Mouse (Mus musculus): ENCODE results near the gene Tgfb1.
A peak's percentile ranks its signal among the peaks of the same experiment; 100 is the strongest.

The Tgfb1 gene

DNA sequence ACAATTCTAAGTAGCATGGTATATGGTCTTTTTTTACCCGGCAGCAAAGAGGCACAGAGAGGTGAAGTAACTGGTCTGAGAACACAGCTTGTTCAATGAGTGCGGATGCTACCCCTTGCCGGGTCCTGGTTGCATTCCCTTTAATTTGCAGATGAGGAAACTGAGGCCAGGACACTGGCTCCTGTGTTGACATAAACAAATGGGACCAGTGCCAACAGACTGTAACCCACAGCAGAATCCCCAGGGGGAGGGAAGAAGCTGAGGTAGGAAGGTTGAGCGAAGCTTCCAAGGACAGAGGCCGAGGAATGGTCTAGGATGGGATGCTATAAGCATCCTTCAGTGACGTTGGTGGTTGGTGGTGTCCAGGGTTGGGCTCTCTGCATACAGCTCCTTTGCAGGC, 11.4 kb upstream of the Tgfb1 start:
- no peak for DNase-seq (ENCODE audit: low spot score)

DNA sequence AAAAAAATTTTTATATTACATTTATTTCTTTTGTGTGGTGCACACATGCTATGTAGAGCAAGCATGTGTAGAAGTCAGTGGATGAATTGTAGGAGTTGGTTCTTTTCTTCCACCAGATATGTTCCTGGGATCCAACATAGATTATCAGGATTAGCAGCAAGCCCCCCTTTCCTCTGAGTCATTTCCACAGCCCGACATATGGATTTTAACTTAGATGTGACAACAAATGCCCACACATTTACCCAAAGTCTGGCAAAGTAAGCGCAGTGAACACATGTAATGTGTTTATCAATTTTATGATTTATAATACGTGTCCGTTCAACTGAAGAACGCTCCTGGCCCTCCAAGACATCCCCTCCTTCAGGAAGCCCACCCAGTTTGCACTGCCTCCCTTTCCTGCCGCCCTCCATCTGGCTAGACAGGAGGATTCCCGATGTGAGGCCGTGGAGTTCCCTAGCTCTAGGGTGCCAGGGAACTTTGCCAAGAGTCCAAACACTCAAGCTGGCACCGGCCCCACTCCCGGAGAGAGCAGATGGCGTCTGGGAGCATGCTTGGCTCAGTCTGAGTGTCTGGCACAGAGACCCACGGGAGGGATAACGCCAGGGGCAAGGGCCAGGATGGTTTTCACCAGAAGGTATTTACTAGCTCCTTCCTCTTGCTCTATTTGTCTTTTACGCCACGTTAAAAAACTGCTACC, 10.6 kb upstream of the Tgfb1 start:
- DNase-seq (ENCODE audit: low spot score), result peak; percentile 87

DNA sequence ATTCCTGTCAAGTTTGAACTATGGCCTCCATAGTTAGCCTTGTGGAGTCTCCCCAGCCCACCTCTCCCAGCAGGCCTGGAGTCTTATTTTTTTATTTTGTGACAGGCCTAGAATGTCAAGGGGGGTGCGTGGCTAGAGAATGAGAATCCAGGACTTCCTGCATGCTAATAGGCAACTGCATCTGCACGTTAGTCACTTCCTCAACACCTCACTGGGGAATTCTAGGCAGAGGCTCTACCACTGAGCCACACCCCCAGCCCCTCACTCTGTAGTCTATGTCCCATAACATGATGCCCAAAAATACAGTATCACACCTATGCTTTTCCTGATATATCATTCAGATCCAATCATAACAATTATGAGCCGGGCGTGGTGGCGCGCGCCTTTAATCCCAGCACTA, 9.8 kb upstream of the Tgfb1 start:
- no peak for DNase-seq (ENCODE audit: low spot score)

DNA sequence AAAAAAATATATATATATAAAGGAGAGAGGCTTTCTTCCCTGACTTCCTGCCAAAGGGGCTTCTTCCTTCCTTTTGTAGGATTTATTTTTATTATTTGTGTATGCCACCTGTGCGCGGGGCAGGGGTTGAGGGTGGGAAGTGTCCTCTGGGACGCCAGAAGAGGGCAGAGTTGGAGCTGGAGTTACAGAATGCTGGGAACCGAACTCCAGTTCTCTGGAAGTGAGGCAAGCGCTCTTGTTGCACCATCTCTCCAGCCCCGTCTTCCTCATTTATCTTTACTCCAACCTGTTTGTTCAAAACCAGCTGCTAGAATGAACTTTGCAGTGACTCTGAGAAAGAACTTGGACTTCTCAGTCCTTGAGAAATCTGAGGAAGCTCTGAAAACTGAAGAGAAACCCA, 6.8 kb upstream of the Tgfb1 start:
- DNase-seq (ENCODE audit: low spot score), result peak; percentile 48

DNA sequence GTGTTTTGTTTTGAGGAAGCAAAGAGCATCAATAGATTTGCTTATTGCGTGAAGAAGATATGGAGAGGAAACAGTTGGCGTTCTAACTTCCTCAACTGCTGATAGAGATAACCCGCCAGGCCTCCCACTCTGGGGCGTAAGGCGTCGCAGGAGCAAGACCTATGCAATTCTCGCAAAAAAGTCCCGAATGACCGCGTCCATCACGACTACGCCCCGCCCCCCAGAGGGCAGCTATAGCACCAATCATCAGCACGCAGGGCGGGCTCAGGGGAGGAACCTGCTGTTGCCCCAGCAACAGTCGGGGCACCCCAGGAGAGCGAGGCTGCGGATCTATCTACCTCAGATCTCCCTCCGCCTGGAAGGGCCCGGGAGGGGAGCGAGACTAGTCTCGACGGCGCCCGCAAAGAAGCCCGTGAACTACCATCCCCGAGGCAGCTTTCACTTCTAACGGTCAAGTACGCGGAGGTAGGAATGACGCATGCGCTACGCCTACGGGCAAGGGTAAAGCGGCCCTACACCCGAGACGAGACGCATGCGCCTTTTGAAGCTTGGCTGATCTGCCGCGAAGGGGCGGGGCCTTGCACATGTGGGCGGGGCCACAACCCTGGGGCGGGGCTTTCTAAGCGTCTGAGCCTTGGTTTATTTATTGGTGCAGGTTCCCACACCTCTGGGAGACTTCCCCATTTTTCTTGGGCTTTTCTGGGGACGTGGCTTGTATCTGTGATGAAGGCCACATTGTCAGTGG, 6.1 kb upstream of the Tgfb1 start, which contains the start of gene B9d2:
B9d2 (plus strand) TSS at position 267 of the 745 bp plus-strand sequence.
- DNase-seq (ENCODE audit: low spot score), result peak; percentile 96

DNA sequence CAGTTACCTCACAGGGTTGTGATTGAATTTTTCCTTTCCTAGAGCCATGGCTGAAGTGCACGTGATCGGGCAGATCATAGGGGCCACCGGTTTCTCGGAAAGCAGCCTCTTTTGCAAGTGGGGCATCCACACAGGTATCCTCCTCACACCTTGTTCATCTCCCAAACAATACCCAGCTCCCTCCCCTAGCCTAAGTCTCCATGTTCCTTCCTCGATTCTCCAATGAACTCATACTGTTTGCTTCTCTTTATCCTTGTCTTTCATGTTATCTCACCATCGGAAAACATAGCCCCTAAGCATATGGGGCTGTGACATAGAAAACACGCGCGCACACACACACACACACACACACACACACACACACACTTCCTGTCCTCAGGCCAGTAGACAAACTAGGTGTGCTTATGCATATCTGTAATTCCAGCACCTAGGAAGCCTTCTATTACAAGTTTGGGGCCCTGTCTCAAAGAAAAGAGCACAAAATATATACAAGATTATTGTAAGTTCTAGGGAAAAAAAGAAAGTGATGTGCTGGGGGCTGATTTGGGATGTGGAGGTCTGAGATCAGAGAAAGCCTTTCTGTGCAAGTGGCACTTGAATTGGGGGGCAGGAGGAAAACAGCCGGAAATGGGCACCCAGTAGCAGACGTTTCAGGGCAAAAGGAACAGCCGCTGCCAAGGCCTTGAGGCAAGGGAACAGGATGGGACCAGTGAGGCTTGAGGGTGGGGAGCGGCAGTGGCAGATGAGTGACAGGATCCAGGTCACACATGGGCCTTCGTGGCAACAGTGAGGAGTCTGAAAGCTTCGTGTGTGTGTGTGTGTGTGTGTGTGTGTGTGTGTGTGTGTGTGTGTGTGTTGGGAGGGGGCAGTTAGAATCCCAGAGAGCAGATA, 5.2 kb upstream of the Tgfb1 start:
- DNase-seq (ENCODE audit: low spot score), result no peak

DNA sequence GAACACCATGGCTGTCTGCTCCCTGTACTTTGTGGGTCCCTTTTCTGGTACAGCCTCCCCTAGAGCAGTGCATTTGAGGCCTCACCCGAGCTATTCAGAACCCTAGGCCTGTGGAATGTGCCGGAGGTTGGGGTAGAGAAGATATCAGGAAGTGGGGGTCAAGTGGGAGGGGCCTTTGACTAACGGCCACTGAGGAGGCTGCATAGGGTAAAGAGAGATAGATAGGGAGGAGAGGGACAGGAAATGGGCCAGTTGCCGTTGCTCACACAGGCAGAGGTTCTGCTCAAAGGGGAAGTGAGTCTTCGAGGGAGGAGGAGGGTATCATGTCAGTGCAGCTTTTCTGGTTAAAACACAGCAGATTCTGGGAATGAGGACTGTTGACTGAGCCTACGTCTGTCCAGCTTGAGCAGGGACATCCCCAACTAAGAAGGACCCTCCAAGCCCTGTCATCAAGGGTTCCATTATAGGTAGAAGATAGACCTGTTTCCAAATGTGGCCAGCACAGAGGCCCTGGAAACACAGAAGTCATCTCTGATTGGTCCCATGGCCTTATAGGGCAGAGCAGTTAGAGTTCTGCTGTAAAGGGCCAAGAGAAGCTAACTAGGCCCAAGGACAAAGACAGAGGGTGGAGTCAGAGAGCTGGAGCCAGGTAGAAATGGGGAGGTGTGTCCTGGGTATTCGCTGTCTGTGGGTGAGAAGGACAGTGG, 3.2 kb upstream of the Tgfb1 start:
- peak; percentile 58 for DNase-seq (ENCODE audit: low spot score)

DNA sequence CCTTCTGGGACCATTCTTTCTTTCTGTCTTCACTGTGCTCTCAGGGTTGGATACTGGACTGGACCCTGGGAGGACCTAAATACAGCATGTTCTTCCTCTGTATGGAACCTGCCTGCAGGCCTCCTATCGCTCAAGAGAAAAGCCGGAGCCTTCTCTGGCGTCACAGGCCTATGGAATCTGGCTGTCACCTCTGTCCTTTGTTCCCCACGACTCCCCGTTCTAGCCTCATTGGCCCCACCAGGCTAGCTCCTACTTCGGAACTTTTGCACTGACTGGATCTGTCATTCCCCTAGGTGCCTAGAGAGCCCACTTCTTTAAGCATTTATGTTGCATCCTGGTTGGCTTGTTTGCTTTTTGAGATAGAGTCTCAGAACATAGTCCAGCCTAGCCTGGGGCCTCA, 2.1 kb upstream of the Tgfb1 start:
- DNase-seq (ENCODE audit: low spot score), result no peak

DNA sequence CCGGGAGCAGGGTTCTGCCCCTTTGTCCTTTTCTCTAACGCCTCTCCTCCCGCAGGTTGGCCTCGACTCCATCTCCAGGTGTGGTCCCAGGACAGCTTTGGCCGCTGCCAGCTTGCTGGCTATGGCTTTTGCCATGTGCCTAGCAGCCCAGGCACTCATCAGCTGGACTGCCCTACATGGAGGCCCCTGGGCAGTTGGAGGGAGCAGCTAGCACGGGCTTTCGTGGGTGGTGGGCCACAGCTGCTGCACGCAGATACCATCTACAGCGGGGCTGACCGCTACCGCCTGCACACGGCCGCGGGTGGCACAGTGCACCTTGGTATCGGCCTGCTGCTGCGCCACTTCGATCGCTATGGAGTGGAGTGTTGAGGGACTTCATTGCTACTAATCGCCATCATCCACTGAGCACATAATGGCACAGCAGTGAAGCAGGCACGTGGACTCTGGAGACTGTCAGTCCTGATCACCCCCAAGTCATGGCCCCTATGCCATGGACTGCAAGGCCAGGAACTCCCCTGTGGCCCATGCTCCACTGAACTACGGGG, 804 bp upstream of the Tgfb1 start:
- no peak for DNase-seq (ENCODE audit: low spot score)

DNA sequence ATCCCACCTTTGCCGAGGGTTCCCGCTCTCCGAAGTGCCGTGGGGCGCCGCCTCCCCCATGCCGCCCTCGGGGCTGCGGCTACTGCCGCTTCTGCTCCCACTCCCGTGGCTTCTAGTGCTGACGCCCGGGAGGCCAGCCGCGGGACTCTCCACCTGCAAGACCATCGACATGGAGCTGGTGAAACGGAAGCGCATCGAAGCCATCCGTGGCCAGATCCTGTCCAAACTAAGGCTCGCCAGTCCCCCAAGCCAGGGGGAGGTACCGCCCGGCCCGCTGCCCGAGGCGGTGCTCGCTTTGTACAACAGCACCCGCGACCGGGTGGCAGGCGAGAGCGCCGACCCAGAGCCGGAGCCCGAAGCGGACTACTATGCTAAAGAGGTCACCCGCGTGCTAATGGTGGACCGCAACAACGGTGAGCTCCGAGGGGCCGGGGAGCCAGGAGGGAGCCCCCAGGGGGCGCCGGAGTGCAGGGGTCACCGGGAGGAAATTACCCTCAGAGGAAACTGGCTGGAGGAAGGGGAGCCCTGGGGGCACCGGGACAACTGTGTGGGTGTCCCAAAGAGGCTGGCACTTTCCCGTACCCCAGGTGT, 1.1 kb downstream of the Tgfb1 start:
- DNase-seq (ENCODE audit: low spot score), result peak; percentile 71

DNA sequence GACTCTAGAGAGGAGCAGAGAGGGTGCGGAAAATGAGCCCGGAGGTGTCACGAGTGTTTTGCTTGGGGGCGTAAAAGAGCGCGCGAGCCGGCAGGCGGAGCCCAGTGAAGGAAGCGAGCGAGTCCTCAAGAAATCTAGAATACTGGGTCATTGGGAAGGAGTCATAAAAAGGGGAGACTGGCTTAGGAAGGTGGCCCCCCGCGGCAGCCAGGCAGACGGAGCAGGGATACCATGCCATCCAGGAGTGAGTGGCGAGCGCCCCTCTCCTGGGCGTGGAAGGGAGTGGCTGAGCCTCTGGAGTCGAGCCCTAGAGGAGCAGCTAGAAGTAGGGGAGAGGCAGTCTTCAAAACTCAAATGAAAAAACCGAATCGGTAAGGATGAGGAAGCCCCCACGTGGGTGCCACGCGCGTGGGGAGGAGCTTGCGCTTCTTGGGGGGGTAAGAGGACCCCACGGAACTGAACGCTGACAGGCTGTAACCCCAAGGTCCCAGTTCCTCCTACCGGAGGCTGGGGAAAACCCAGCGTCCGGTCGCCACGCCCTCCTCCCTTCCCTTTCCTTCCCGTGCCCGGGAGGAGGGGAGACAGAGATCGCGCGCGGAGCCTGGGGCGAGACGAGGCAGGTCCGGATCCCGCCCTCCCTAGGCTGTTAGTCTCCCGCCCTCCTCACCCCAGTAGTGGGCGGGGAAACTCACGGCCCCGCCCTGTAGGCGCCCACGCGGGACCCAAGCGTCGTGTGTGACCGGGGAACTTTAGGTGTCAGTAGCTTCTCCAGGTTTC, 2.2 kb downstream of the Tgfb1 start:
- peak; percentile 86 for DNase-seq (ENCODE audit: low spot score)

DNA sequence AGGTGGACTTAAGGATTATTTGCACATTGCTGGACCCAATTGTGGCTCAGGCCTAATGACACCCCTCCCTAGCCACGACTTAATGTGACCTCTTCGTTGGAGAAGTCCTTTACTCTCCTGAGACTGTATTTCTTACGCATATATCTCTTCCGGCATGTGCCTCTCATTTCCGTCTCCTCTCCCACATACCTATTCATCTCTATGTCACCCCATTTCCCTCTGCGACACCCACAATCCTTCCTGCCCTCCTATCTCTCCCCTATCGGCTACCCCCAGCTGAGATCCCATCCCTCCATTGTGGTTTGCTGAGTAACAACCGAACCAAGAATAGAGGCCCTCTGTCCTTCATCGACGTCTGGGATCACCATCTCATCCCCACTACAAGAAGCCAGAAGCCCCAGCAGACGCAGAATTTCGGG, 2.8 kb downstream of the Tgfb1 start:
- no peak for DNase-seq (ENCODE audit: low spot score)

DNA sequence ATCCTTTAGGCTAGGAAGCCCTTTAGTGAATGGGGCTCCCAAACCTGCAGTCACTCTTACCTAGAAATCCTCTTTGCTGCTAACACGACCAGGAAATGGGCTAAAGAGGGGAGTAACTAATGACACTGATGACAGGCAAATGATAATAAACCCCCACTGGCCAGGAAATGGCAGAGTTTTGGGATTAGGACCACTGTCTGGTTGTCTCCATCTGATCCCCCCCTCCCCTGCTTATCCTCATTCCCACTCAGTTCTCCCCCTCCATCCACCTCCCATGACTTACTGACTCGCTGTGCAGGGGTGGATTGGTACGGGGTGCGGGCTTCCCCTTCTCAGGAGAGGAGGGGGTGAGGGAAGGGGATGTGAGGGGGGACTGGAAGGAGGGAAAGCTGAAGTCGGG, 3.2 kb downstream of the Tgfb1 start:
- no peak for DNase-seq (ENCODE audit: low spot score)

DNA sequence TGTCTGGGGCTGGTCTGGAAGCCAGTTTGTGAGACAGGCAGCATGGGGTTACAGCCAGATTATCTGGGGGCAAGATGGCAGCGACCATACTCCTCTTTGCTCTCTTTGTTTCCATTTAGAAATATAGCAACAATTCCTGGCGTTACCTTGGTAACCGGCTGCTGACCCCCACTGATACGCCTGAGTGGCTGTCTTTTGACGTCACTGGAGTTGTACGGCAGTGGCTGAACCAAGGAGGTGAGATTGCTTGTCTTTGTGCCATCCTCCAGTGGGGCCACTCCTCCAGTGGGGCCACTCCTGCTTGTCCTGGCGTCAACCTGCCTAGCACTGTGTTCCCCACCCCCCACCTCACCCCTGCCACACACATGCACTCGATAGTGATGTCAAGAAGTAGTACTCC, 7.3 kb downstream of the Tgfb1 start:
- DNase-seq (ENCODE audit: low spot score), result no peak

DNA sequence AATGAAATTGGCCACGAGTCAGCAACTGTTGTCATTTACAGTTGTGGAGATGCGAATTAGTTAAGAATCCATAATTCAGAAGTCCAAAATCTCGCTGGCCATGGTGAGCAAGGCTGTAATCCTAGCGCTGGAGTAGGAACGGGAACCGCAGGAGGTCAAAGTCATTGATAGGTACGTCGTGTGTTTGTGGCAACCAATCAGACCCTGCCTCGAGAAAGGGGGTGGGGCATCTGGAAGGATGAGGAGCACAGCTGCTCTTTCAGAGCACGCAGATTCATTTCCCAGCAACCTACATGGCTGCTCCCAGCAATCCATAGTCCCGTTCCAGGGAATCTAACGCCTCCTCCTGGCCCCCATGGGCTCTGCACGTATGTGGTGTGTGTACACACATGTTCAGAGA, 13.0 kb downstream of the Tgfb1 start:
- DNase-seq (ENCODE audit: low spot score), result no peak

DNA sequence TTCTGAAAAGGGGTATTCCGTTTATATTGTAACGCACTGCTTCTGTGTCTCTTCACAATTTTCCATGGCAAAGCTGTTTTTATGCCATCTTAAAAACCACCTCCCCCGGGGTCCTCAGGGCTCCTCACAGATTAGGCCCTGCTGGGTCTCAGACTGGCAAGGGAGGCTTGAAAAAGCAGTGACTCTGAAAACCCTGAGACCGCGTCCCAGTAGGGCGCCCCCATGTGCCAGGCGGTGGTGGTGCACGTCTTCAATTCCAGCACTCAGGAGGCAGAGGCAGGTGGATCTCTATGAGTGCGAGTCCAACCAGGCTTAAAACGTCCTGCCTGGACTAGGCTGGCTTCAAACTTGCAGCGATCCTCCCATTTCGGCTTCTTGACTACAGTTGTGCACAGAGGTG, 13.9 kb downstream of the Tgfb1 start:
- no peak for DNase-seq (ENCODE audit: low spot score)

DNA sequence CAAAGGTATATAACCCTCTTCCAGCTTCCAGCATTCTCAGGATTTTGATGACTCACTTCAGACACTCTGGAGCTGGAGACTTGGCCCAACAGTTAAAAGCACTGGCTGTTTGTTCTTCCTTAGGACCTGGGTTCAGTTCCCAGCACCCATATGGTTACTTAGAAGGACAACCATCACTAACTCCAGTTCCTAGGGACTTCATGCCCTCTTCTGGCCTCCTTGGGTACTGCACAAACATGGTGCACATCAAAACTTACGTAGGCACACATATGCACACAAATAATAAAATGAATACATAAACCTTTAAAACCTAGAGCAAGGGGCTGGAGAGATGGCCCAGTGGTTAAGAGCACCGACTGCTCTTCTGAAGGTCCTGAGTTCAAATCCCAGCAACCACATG, 15.5 kb downstream of the Tgfb1 start:
- DNase-seq (ENCODE audit: low spot score), result no peak

DNA sequence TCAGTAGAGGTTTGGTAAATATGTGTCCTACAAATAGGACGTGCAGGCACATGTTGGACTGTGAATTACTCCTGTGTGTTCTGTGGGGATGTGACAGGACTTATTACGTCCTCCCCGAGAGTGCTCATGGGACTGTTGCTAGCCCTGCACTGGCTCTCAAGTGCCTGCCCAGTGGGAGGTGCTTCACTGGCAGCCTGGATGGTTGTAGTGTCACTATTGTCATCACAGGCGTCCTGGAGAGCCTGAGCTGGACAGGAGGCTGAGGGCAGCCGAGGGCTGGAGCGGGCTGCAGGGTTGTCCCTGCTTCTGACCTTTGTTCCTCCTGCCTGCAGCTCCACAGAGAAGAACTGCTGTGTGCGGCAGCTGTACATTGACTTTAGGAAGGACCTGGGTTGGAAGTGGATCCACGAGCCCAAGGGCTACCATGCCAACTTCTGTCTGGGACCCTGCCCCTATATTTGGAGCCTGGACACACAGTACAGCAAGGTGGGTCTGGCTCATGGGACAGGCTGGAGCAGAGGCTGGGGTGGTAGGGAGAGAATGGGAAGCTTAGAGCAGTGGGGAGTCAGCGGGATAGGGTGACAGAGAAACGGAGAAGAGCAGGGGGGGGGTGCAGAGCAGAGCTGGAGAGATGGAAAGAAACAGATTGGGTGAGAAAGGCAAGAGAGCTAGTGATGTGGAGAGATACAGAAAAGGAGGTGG, 17.1 kb downstream of the Tgfb1 start:
- DNase-seq (ENCODE audit: low spot score), result no peak

DNA sequence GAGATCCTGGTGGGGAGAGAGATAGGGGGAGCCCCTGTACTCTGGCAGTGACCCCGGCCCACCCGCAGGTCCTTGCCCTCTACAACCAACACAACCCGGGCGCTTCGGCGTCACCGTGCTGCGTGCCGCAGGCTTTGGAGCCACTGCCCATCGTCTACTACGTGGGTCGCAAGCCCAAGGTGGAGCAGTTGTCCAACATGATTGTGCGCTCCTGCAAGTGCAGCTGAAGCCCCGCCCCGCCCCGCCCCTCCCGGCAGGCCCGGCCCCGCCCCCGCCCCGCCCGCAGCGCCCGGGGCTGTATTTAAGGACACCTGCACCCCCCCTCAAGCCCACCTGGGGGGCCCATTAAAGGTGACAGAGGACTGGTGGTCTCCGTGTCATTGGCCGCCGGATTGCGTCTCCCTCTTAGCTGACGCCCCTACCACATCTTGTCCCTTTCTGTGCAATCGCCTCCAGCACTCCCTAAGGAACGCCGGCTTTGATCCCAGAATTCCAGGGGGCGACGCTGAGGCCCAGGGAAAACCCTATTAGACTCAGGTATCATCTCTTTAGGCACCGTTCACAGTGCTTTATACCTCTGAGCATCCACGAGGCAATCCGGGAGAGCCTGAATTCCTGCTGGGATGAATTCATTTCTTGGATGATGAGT, 18.0 kb downstream of the Tgfb1 start:
- DNase-seq (ENCODE audit: low spot score), result no peak

Measured in lung, postnatal 25 days (tissue).